Mouse (Mus musculus) cortical plate, adult 2 months (tissue): Measurements from ENCODE around the gene Sptbn4.
A peak's percentile ranks its signal among the peaks of the same experiment; 100 is the strongest.

Experiments
- CTCF ChIP-seq: fragments of 200-500 bp; IDR thresholded peaks from 2 replicates; pipeline ENCODE4 v1.5.1; 2011; ENCODE audit warnings: mild to moderate bottlenecking, control low read depth, low read length; ENCODE audit not compliant: insufficient read depth; ENCODE audit errors: extremely low read depth
- POLR2A ChIP-seq: fragments of 200-500 bp; IDR thresholded peaks from 2 replicates; pipeline ENCODE4 v1.6.1; 2011; ENCODE audit warnings: mild to moderate bottlenecking, low read length, control low read depth; ENCODE audit not compliant: insufficient read depth; ENCODE audit errors: extremely low read depth

DNA sequence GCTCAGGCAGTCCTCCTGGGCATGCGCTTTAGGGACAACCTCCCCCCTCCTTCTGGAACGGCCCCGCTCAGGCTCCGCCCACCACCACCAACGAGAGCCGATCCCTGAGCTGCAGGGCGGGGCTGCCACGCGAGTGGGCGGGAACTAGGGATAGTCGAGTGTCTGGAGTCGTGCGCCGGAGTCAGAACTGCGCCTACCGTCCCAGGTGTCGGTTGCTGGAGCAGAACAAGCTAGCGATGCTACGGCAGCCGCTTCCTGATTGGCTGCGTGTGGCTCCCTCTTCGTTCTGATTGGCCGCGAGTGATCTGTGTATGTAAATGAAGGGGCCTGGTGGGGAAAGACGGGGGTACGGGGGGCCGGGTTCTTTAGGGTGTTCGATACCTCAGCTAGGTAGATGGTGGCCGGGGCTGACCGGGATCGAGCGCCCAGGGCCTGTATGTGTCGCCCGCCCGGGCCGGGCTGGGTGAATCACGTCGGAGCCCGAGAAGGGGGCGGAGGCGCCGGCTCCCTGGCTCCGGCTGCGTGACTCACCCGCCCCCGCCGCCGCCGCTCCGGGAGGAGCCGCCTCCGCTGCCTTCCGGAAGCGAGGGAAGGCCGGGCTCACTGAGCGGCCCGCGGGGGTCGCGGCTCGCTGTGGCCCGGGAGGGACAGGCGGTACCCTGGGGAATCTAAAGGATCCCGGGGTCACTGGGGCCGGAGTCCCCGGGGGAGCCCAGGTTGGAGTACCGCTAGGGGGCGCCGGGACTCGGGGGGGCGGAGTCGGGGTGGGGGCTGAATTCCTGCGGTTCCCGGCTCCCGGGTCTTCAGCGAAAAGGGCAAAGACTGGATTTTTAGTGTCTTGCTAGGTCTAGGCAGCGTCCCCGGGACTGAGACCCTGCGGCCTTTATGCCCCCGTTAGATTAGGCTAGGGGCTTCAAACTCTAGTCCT lies 39.5 kb upstream of the Sptbn4 start, which contains the start of gene Sertad1:
- TF ChIP-seq CTCF (no peak), POLR2A (peak; percentile 100)
